Mouse (Mus musculus): ENCODE measurements around the gene Dars. TPM values are rescaled to one million over a fixed set of nuclear protein-coding genes. Genes with fewer than 3 reads are reported as not detected.

Gene Dars
- polyA plus RNA-seq, 1 experiment from 2014 or later: 96.7 TPM

DNA sequence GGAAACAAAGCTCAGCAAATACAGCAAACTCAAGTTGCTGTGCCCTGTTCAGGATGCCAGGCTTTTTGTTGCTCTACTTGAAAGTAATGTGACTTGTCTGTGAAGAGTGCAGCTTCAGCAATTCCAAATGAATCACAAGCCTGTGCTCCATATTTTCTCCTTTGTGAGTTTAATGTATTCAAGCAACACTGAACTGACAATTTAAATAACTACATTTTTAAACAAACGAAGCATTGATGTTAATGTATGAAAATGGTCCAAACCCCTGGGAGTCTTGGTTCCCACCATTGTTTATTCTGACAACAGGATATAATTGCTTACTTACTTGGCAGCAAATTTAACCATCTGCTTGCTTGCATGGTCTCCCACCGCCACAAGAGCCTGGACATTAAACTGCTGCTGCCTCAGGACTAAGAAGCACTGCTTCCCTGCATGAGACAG, 12.1 kb downstream of the Dars start:
- no peak overlapping the region for H3K4me3 ChIP-seq (replicated peaks; ENCODE audit: low read depth, low read length)
- DNase-seq: peak; percentile 75
- no peaks in the 10 kb centered on the region for H3K27me3 ChIP-seq (ENCODE audit: control insufficient read depth, insufficient read depth, low read length)
- 18% methylated on average over 2 of the region's 2 CpGs for WGBS
- no peaks in the 10 kb centered on the region; the same call in 1 of the 2 replicates for H3K36me3 ChIP-seq (ENCODE audit: control insufficient read depth, insufficient read depth, low read length)
- no peaks in the 10 kb centered on the region for H3K9me3 ChIP-seq (ENCODE audit: control insufficient read depth, low read length)
- peak overlapping the region; percentile 38; the same call in 1 of the 2 replicates for H3K27ac ChIP-seq (replicated peaks; ENCODE audit: low read depth, low read length)
- H3K9ac ChIP-seq (replicated peaks; ENCODE audit: low read length): no peak overlapping the region
- 0 out of 2 replicates have a peak, but pooled peaks cover 10% of the 10 kb centered on the region for H3K4me1 ChIP-seq (ENCODE audit: control insufficient read depth, insufficient read depth, low read length)
- H3K4me2 ChIP-seq (ENCODE audit: low read length): no peak overlapping the region
- peak; percentile 76 for ATAC-seq (ENCODE audit: low FRiP score, low TSS enrichment)

DNA sequence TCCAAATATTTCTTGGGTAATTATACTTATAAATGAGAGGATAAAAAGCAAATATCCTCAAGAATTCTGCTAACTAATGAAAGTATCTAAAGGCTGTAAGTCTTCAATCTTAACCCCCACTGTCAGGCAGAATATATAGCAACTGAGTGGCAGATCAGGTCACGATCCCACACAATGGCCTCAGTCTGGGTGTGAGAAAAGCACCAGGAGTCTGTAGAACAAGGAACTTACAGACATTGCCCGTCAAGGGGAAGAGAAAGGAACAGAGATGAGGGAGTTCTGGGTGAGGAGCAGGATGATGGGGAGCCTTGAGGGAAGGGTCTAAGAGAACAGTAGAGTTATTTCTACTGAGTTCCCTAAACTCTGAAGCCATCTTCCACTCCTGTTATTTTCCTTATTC, 16.2 kb downstream of the Dars start:
- Histone ChIP-seq H3K9me3 (ENCODE audit: control insufficient read depth, low read length) (no peaks in the 10 kb centered on the region), H3K4me1 (ENCODE audit: control insufficient read depth, insufficient read depth, low read length) (0 out of 2 replicates have a peak, but pooled peaks cover 3% of the 10 kb centered on the region), H3K27ac (replicated peaks; ENCODE audit: low read depth, low read length) (0 out of 2 replicates have a peak overlapping the region, but pooled peaks have one; percentile 39), H3K4me2 (ENCODE audit: low read length) (no peak overlapping the region), H3K9ac (replicated peaks; ENCODE audit: low read length) (no peak overlapping the region), H3K36me3 (ENCODE audit: control insufficient read depth, insufficient read depth, low read length) (no peaks in the 10 kb centered on the region; the same call in 1 of the 2 replicates), H3K4me3 (replicated peaks; ENCODE audit: low read depth, low read length) (no peak overlapping the region), H3K27me3 (ENCODE audit: control insufficient read depth, insufficient read depth, low read length) (no peaks in the 10 kb centered on the region)
- peak; percentile 20 for DNase-seq
- 7% methylated on average over 2 of the region's 2 CpGs for WGBS
- ATAC-seq (ENCODE audit: low FRiP score, low TSS enrichment): no peak

DNA sequence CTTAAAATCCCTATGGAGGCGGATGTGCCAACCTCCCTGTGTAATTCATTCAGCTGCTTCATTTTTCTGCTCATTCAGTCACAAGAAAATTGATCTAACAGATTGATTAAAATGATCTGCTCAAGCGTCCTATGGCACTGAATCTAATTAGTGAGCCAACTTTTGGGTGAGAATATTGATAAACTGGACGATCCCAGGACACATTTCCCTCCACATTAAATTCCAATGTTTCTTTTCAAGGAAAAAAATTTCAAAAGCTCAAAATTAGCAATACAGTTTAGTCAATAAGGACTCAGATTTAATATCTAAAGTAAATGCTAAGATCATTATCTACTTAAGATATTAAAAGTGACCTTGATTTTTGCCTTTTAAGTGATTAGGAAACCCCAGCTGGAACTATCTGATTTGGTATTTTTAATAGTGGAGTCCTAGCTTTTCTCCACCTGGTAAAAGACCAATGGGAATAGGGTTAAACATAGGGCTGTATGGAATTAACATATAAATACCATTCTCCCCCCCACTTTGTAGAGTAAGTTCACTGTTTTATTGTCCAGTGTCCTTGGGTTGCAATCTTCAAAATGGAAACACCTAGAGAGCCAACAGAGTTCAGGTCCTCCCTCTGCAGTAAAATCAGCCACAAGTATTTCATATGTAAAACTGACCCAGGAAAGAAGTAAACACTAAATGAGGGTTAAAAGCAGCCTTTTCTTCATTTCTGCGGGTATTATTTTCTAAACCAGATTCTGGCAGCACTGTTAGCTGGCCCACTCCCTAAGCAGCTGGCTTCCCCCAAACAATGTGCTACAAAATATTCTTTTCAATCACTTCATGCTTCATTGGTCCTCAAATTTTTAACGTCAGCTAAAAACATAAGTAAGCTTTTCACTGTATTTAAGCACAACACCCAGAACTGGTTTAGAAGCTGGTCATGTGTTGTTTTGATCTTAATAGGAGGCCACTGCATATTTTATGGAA, 16.9 kb downstream of the Dars start:
- 19% methylated on average over 5 of the region's 5 CpGs for WGBS
- ATAC-seq (ENCODE audit: low FRiP score, low TSS enrichment) (no peak), DNase-seq (peak; percentile 26)
- Histone ChIP-seq H3K27me3 (ENCODE audit: control insufficient read depth, insufficient read depth, low read length) (no peaks in the 10 kb centered on the region), H3K36me3 (ENCODE audit: control insufficient read depth, insufficient read depth, low read length) (no peaks in the 10 kb centered on the region; the same call in 1 of the 2 replicates), H3K9ac (replicated peaks; ENCODE audit: low read length) (no peak overlapping the region), H3K4me1 (ENCODE audit: control insufficient read depth, insufficient read depth, low read length) (no peaks in the 10 kb centered on the region), H3K27ac (replicated peaks; ENCODE audit: low read depth, low read length) (0 out of 2 replicates have a peak overlapping the region, but pooled peaks have one; percentile 3), H3K4me2 (ENCODE audit: low read length) (no peak overlapping the region), H3K4me3 (replicated peaks; ENCODE audit: low read depth, low read length) (no peak overlapping the region), H3K9me3 (ENCODE audit: control insufficient read depth, low read length) (no peaks in the 10 kb centered on the region)

DNA sequence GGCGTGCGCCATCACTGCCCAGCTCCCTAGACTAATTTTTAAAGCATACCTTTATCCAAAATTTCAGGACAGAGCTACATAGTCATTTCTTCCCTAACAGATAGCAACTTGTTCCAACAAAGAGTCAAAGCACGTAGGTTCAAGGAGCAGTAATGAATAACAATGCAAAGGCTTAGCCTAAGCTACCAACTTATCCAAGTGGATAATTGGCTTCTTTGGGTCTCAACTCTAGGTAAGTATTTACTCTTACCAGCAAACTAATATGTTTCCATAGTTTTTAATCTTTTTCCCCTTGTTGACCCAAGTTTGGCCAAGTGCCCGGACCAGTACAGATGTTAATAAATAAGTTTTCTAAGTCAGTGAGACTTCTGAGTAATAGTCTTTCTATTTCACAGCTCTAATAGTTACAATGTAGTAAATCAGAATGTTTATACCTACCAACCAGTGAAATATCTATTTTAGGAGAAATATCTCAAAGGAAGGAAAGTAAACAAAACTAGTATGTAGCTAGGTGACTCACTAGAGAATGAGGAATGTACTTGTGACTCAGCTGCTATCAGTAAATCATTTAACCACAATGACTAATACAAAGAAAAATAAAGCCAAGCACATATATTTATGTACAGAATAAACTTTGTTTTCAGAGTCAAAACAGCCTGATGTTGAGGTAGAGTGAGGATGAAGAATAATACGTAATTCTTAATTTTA, 18.3 kb downstream of the Dars start:
- WGBS: 88% methylated on average over 5 of the region's 5 CpGs
- no peak overlapping the region for H3K27ac ChIP-seq (replicated peaks; ENCODE audit: low read depth, low read length)
- H3K36me3 ChIP-seq (ENCODE audit: control insufficient read depth, insufficient read depth, low read length): no peaks in the 10 kb centered on the region; the same call in 1 of the 2 replicates
- H3K9ac ChIP-seq (replicated peaks; ENCODE audit: low read length): no peak overlapping the region
- H3K9me3 ChIP-seq (ENCODE audit: control insufficient read depth, low read length): no peaks in the 10 kb centered on the region
- H3K4me3 ChIP-seq (replicated peaks; ENCODE audit: low read depth, low read length): no peak overlapping the region
- no peaks in the 10 kb centered on the region for H3K27me3 ChIP-seq (ENCODE audit: control insufficient read depth, insufficient read depth, low read length)
- DNase-seq (no peak), ATAC-seq (ENCODE audit: low FRiP score, low TSS enrichment) (no peak)
- no peaks in the 10 kb centered on the region for H3K4me1 ChIP-seq (ENCODE audit: control insufficient read depth, insufficient read depth, low read length)
- H3K4me2 ChIP-seq (ENCODE audit: low read length): no peak overlapping the region

DNA sequence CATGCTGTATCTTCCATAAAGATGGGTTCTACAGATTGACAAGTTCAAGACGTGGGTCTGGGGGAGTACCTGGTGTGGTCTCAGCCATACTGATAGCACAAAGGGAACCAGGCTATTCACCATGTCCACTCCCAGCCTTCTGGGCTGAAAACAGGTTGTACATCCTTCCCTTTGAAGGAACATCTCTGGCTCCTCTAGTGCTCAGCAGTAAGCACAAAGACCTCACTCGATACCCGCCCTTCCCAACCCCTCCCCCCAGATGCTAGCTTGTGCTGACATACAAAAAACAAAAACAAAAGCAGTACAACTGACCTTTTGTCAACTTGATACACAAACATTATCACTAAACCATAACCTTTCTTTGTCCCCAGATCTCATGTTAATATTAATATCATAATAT, 22.5 kb downstream of the Dars start:
- H3K4me1 ChIP-seq (ENCODE audit: control insufficient read depth, insufficient read depth, low read length): no peaks in the 10 kb centered on the region
- no peak overlapping the region for H3K4me2 ChIP-seq (ENCODE audit: low read length)
- ATAC-seq (ENCODE audit: low FRiP score, low TSS enrichment) (no peak), DNase-seq (no peak)
- no peaks in the 10 kb centered on the region for H3K9me3 ChIP-seq (ENCODE audit: control insufficient read depth, low read length)
- H3K4me3 ChIP-seq (replicated peaks; ENCODE audit: low read depth, low read length): no peak overlapping the region
- peaks cover 8% of the 10 kb centered on the region; the same call in 1 of the 2 replicates for H3K36me3 ChIP-seq (ENCODE audit: control insufficient read depth, insufficient read depth, low read length)
- no peak overlapping the region for H3K9ac ChIP-seq (replicated peaks; ENCODE audit: low read length)
- no peak overlapping the region for H3K27ac ChIP-seq (replicated peaks; ENCODE audit: low read depth, low read length)
- no peaks in the 10 kb centered on the region for H3K27me3 ChIP-seq (ENCODE audit: control insufficient read depth, insufficient read depth, low read length)
- 86% methylated on average over 3 of the region's 3 CpGs for WGBS

DNA sequence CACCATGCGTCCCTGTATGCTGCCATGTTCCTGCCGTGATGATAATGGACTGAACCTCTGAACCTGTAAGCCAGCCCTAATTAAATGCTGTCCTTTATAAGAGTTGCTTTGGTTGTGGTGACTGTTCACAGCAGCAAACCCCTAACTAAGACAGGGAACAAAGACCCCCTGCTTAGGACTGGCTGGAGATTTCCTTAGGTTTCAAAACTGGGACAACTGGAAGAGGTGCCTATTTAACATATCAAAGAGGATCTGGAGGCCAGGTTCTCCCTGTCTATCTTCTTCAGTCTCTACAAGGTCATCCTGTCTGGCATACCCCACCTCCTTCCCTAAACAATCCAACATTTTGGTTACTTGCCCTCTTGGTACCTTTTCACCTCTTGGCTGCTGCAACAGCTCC, 24.8 kb downstream of the Dars start:
- Histone ChIP-seq H3K36me3 (ENCODE audit: control insufficient read depth, insufficient read depth, low read length) (peaks cover 22% of the 10 kb centered on the region), H3K4me1 (ENCODE audit: control insufficient read depth, insufficient read depth, low read length) (no peaks in the 10 kb centered on the region), H3K4me3 (replicated peaks; ENCODE audit: low read depth, low read length) (no peak overlapping the region), H3K9me3 (ENCODE audit: control insufficient read depth, low read length) (no peaks in the 10 kb centered on the region), H3K27ac (replicated peaks; ENCODE audit: low read depth, low read length) (no peak overlapping the region), H3K9ac (replicated peaks; ENCODE audit: low read length) (no peak overlapping the region), H3K27me3 (ENCODE audit: control insufficient read depth, insufficient read depth, low read length) (no peaks in the 10 kb centered on the region), H3K4me2 (ENCODE audit: low read length) (no peak overlapping the region)
- 45% methylated on average over 2 of the region's 2 CpGs for WGBS
- DNase-seq (no peak), ATAC-seq (ENCODE audit: low FRiP score, low TSS enrichment) (no peak)

DNA sequence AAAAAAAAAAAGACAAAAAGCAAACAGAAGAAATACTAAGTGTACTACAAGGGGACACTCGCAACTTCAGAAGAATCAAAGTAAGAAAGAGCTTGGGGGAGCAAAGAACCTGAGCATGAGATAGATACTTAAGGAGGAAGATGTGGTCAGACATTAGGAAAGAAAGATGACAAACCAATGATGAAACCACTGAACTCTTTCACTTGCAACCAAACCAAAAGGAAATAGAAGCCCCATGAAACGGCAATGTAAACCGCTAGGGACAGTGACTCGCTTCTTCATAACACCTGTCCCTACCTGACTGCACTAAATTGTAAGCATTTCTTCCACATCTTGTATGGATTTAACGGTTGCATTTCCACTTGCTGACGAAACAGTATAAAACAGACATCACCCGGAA, 30.7 kb downstream of the Dars start:
- Histone ChIP-seq H3K4me2 (ENCODE audit: low read length) (no peak overlapping the region), H3K36me3 (ENCODE audit: control insufficient read depth, insufficient read depth, low read length) (peaks cover 39% of the 10 kb centered on the region), H3K27me3 (ENCODE audit: control insufficient read depth, insufficient read depth, low read length) (no peaks in the 10 kb centered on the region), H3K4me3 (replicated peaks; ENCODE audit: low read depth, low read length) (no peak overlapping the region), H3K9ac (replicated peaks; ENCODE audit: low read length) (no peak overlapping the region), H3K27ac (replicated peaks; ENCODE audit: low read depth, low read length) (no peak overlapping the region), H3K4me1 (ENCODE audit: control insufficient read depth, insufficient read depth, low read length) (no peaks in the 10 kb centered on the region), H3K9me3 (ENCODE audit: control insufficient read depth, low read length) (no peaks in the 10 kb centered on the region)
- DNase-seq (no peak), ATAC-seq (ENCODE audit: low FRiP score, low TSS enrichment) (no peak)
- 96% methylated on average over 7 of the region's 7 CpGs for WGBS

DNA sequence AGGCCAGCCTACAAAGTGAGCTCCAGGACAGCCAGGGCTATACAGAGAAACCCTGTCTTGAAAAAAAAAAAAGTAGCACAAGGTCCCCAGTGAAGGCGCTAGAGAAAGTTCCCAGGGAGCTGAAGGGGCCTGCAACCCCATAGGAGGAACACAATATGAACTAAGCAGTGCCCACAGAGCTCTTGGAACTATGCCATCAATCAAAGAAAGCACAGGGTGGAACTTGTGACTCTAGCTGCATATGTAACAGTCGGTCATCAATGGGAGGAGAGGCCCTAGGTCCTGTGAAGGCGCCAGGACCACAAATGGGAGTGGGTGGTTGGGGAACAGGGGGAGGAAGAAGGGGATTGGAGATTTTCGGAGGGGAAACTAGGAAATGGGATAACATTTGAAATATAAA, 40.3 kb downstream of the Dars start:
- no peak overlapping the region for H3K4me2 ChIP-seq (ENCODE audit: low read length)
- no peaks in the 10 kb centered on the region for H3K9me3 ChIP-seq (ENCODE audit: control insufficient read depth, low read length)
- no peak for ATAC-seq (ENCODE audit: low FRiP score, low TSS enrichment)
- H3K4me1 ChIP-seq (ENCODE audit: control insufficient read depth, insufficient read depth, low read length): no peaks in the 10 kb centered on the region
- H3K27me3 ChIP-seq (ENCODE audit: control insufficient read depth, insufficient read depth, low read length): no peaks in the 10 kb centered on the region
- H3K9ac ChIP-seq (replicated peaks; ENCODE audit: low read length): no peak overlapping the region
- H3K4me3 ChIP-seq (replicated peaks; ENCODE audit: low read depth, low read length): no peak overlapping the region
- no peak for DNase-seq
- H3K27ac ChIP-seq (replicated peaks; ENCODE audit: low read depth, low read length): no peak overlapping the region
- WGBS: 77% methylated on average over 4 of the region's 4 CpGs
- peaks cover 23% of the 10 kb centered on the region for H3K36me3 ChIP-seq (ENCODE audit: control insufficient read depth, insufficient read depth, low read length)
